Mouse (Mus musculus): ENCODE measurements around the gene Hcar2. TPM values are rescaled to one million over a fixed set of nuclear protein-coding genes. Genes with fewer than 3 reads are reported as not detected.

Gene Hcar2
- under 1 TPM; 0.13 to 0.41 TPM for polyA plus RNA-seq (2017; shearing (Covaris generic))

GRCm38 (mm10) chr5:123865365-123865764 lies at the start of gene Hcar2:
Gene Hcar2, minus strand, starts transcription at chr5:123865499.

GRCm38 (mm10) chr5:123906976-123907630 lies 41.8 kb upstream of the Hcar2 start, which contains the start of gene Denr:
Gene Denr, plus strand, starts transcription at chr5:123907175.

DNA sequence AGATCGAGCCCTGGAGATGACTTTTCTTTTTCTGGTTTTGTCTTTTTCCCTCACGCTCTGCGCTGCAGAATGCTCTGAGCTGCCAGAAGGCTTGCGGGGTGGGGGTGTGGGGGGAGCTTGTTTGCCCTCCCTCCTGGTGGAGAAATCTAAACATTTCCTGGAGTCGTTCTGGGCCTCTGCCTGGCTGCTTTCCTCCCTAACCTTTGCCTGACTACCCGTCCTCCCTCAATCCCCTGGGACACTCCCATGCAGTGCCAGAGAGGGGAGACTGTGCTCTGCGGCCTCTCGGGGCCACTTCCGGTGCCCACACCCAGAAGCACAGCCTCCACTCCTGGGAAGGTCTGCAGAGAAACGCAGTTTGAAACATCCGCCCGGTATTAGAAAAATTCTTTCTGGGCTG lies 14.6 kb upstream of the Hcar2 start, which contains the start of gene Hcar1:
Gene Hcar1 (minus strand): TSS at position 93 of the 400 bp plus-strand sequence.

Other genes starting within 250 kb of the Hcar2 start
- gene Clip1, start 180.9 kb downstream of the Hcar2 start, polyA plus RNA-seq (2017; shearing (Covaris generic)) = 10 to 100 TPM; 70.5 to 77.7 TPM
- gene Zcchc8, start 144.4 kb downstream of the Hcar2 start, polyA plus RNA-seq (2017; shearing (Covaris generic)) = 10 to 100 TPM; 79.8 to 90.8 TPM
- gene Rsrc2, start 116.1 kb downstream of the Hcar2 start, polyA plus RNA-seq (2017; shearing (Covaris generic)) = 100 to 1,000 TPM; 145 to 165 TPM
- gene Kntc1, start 115.8 kb downstream of the Hcar2 start, polyA plus RNA-seq (2017; shearing (Covaris generic)) = 1 to 10 TPM; 2.6 to 6.2 TPM
- gene Hcar1, start 14.5 kb upstream of the Hcar2 start, polyA plus RNA-seq (2017; shearing (Covaris generic)) = not detected
- 100 to 1,000 TPM; 108 to 111 TPM for gene Denr, start 41.7 kb upstream of the Hcar2 start, polyA plus RNA-seq (2017; shearing (Covaris generic))
- 1 to 10 TPM; 2.4 to 6.0 TPM for gene Gm43518, start 61.9 kb upstream of the Hcar2 start, polyA plus RNA-seq (2017; shearing (Covaris generic))
- gene Ccdc62, start 65.2 kb upstream of the Hcar2 start, polyA plus RNA-seq (2017; shearing (Covaris generic)) = 1 to 10 TPM; 2.2 to 3.4 TPM
- 10 to 100 TPM; 21.3 to 63.5 TPM for gene Hip1r, start 108.1 kb upstream of the Hcar2 start, polyA plus RNA-seq (2017; shearing (Covaris generic))
- 10 to 100 TPM; 73.3 to 90.6 TPM for gene Vps37b, start 166.8 kb upstream of the Hcar2 start, polyA plus RNA-seq (2017; shearing (Covaris generic))
- 10 to 100 TPM; 43.2 to 57.2 TPM for gene Abcb9, start 230.3 kb upstream of the Hcar2 start, polyA plus RNA-seq (2017; shearing (Covaris generic))
- gene Ogfod2, start 246.8 kb upstream of the Hcar2 start, polyA plus RNA-seq (2017; shearing (Covaris generic)) = 10 to 100 TPM; 28.7 to 32.3 TPM